Mouse (Mus musculus) forebrain, embryonic 13.5 days (tissue): ENCODE data around the gene Tssc4. TPM values are rescaled to one million over a fixed set of nuclear protein-coding genes. Genes with fewer than 3 reads are reported as not detected.

ENCODE experiments used
- ATAC-seq: fragments of 200-750 bp; cut with Nextera tagmentation; 2 replicates; pipeline ENCODE4 v1.8.0; 2017
- H3K27ac ChIP-seq: fragments of 300-500 bp; sonication (generic); 2 replicates; pipeline ENCODE4 v1.5.1; 2015; ENCODE audit warnings: inconsistent platforms, mild to moderate bottlenecking, moderate library complexity
- H3K27me3 ChIP-seq: fragments of 300-500 bp; sonication (generic); 2 replicates; pipeline ENCODE4 v1.6.1; 2015; ENCODE audit warnings: mild to moderate bottlenecking, inconsistent platforms
- H3K36me3 ChIP-seq: fragments of 300-500 bp; sonication (generic); 2 replicates; pipeline ENCODE4 v1.6.1; 2015; ENCODE audit warnings: mild to moderate bottlenecking, inconsistent platforms; ENCODE audit not compliant: poor library complexity, severe bottlenecking
- H3K4me1 ChIP-seq: fragments of 300-500 bp; sonication (generic); 2 replicates; pipeline ENCODE4 v1.6.1; 2015; ENCODE audit warnings: inconsistent platforms
- H3K4me2 ChIP-seq: fragments of 300-500 bp; sonication (generic); 2 replicates; pipeline ENCODE4 v1.6.1; 2015; ENCODE audit warnings: inconsistent platforms, mild to moderate bottlenecking, moderate library complexity
- H3K4me3 ChIP-seq: fragments of 300-500 bp; sonication (generic); 2 replicates; pipeline ENCODE4 v1.5.1; 2015; ENCODE audit warnings: mild to moderate bottlenecking, inconsistent platforms
- H3K9ac ChIP-seq: fragments of 300-500 bp; sonication (generic); 2 replicates; pipeline ENCODE4 v1.6.1; 2015; ENCODE audit warnings: mild to moderate bottlenecking, inconsistent platforms
- H3K9me3 ChIP-seq: fragments of 300-500 bp; sonication (generic); replicated peaks from 2 replicates; pipeline ENCODE4 v1.6.1; 2016; ENCODE audit warnings: inconsistent platforms
- WGBS: fragments of 180-500 bp; shearing (Covaris S2); methylation state at CpG from one replicate; pipeline ENCODE4 v1.1.7; 2015; 5-methylcytosine and 5-hydroxymethylcytosine counted together
- polyA plus RNA-seq: library from polyadenylated mRNA; unstranded; fragments of >200 nt; fragmentation: Nextera tagmentation; extraction: Ambion mirVana; gene quantifications from 2 replicates; pipeline ENCODE4 v1.2.1, GENCODE M21; 2015

Gene Tssc4
- polyA plus RNA-seq, 1 experiment from 2014 or later: 108 TPM

- H3K27me3 ChIP-seq: no peaks in the 10 kb centered on the region
- H3K4me3 ChIP-seq: no peak overlapping the region
- 78% methylated on average over 3 of the region's 3 CpGs for WGBS
- H3K4me1 ChIP-seq: peaks cover 15% of the 10 kb centered on the region
- H3K9me3 ChIP-seq: peaks cover 2% of the 10 kb centered on the region; the same call in 1 of the 2 replicates
- no peak overlapping the region for H3K27ac ChIP-seq
- H3K36me3 ChIP-seq: no peaks in the 10 kb centered on the region
- H3K4me2 ChIP-seq: no peak overlapping the region
- no peak for ATAC-seq
- H3K9ac ChIP-seq: no peak overlapping the region
Measured at GRCm38 (mm10) chr7:143119826-143120225, 50.8 kb downstream of the Tssc4 start.

Other genes starting within 250 kb of the Tssc4 start
- 8.0 and 9.9 TPM in 2 replicates for gene Th, start 138.1 kb upstream of the Tssc4 start, polyA plus RNA-seq
- 0.21 TPM in 1 of 2 replicates, not detected in the other for gene Ascl2, start 100.0 kb upstream of the Tssc4 start, polyA plus RNA-seq
- gene Tspan32, start 64.2 kb upstream of the Tssc4 start, polyA plus RNA-seq: 0.81 and 0.83 TPM in 2 replicates
- gene Cd81, start 16.5 kb upstream of the Tssc4 start, polyA plus RNA-seq: 217 and 236 TPM in 2 replicates
- 1.3 and 1.7 TPM in 2 replicates for gene Trpm5, start 25.4 kb downstream of the Tssc4 start, polyA plus RNA-seq
- 0.48 and 1.2 TPM in 2 replicates for gene Kcnq1, start 37.1 kb downstream of the Tssc4 start, polyA plus RNA-seq